Mouse (Mus musculus) left cerebral cortex, postnatal 14 days (tissue): ENCODE measurements around the gene P2rx2. TPM values are rescaled to one million over a fixed set of nuclear protein-coding genes. Genes with fewer than 3 reads are reported as not detected.

Source experiments
- DNase-seq, 2 experiments: peaks; one replicate each; pipeline ENCODE4 v3.0.0; 2021 to 2022; ENCODE audit warnings: low spot score in 2 of 2, mixed read lengths in 1 of 2
- intact Hi-C: fragments of 180-260 bp; cut with DNase I; formaldehyde crosslinking; loops from one replicate; pipeline ENCODE4 v1.15.1; 2025
- total RNA-seq, 2 experiments: library from RNA; stranded (reverse); gene quantifications; 2 replicates each; pipeline ENCODE4 v1.2.3; 2021

The P2rx2 gene
- total RNA-seq, 2 experiments from 2014 or later = 0.37 to 0.38 TPM

GRCm38 (mm10) chr5:110345553-110345952 lies 2.5 kb upstream of the P2rx2 start:
- intact Hi-C loops = no loop called here
- no peak for DNase-seq

DNA sequence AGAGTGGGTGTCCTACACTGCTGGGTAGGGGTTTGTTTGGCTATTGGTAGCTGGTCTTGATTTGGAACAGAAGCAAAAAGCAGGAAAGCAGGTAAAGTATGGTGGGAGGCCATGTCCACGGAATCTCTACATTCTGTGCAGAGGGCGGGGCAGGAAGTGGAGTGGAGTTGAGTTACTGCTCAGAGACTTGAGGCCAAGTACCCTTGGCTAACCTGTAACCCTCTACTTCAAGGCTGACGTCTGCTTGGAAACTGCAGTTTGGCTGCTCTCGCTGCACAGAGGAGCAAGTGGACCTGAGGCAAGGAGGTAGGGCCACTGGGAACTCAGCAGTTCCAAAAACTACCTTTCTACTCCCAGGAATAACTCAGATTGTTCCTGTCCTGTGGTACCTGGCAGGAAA lies 1.5 kb upstream of the P2rx2 start, which contains the start of gene Lrcol1:
Lrcol1 (plus strand) TSS at position 207 of the 400 bp plus-strand sequence.
- intact Hi-C loops = no loop called here
- no peak for DNase-seq

- intact Hi-C loops = no loop called here
- DNase-seq = no peak
These were observed 4.2 kb downstream of the P2rx2 start for GRCm38 (mm10) chr5:110338792-110339191.

GRCm38 (mm10) chr5:110330508-110330907 lies 12.5 kb downstream of the P2rx2 start:
- DNase-seq = no peak
- intact Hi-C loops = no loop called here

- DNase-seq = no peak
- intact Hi-C loops = no loop called here
These were observed 29.9 kb downstream of the P2rx2 start for GRCm38 (mm10) chr5:110313127-110313526.

GRCm38 (mm10) chr5:110308861-110309260 lies 34.2 kb downstream of the P2rx2 start:
- intact Hi-C loops = no loop called here
- DNase-seq = no peak

GRCm38 (mm10) chr5:110300591-110300990 lies 42.4 kb downstream of the P2rx2 start:
- no peak for DNase-seq
- intact Hi-C loops = no loop called here

- intact Hi-C loops = no loop called here
- no peak for DNase-seq
These were observed 46.4 kb downstream of the P2rx2 start for GRCm38 (mm10) chr5:110296637-110297036.

DNA sequence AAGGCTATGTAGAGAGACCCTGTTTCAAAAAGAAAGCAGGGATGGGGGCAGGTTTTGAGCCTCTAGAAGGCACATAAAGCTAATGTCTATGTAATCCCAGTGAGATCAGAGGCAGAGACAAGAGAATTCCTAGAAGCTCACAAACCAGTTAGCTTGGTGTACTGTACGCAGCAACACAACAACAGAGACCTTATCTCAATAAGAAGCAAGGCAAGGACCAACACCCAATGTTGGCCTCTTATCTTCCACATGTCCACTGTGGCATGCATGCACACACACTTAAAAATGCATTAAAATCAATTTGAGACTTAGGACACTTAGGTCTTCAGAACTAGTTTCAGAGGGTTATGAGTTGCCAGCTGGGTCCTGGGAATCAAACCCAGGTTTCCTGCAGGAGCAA lies 51.4 kb downstream of the P2rx2 start:
- intact Hi-C loops = no loop called here
- no peak for DNase-seq

Other genes starting within 250 kb of the P2rx2 start
- under 1 TPM; 0.42 to 0.53 TPM for gene Gm35315, start 248.8 kb downstream of the P2rx2 start, total RNA-seq
- 1 to 10 TPM; 8.6 to 8.7 TPM for gene Plcxd1, start 243.2 kb downstream of the P2rx2 start, total RNA-seq
- 10 to 100 TPM; 84.2 to 85.4 TPM for gene Gtpbp6, start 235.0 kb downstream of the P2rx2 start, total RNA-seq
- gene Zfp605, start 233.1 kb downstream of the P2rx2 start, total RNA-seq = 10 to 100 TPM; 15.7 to 17.3 TPM
- 10 to 100 TPM; 59.7 to 69.1 TPM for gene Chfr, start 207.4 kb downstream of the P2rx2 start, total RNA-seq
- 10 to 100 TPM; 38.5 to 44.6 TPM for gene Golga3, start 166.5 kb downstream of the P2rx2 start, total RNA-seq
- gene Ankle2, start 112.2 kb downstream of the P2rx2 start, total RNA-seq = 10 to 100 TPM; 28.7 to 29.5 TPM
- gene Pgam5, start 73.3 kb downstream of the P2rx2 start, total RNA-seq = 10 to 100 TPM; 63.9 to 71.6 TPM
- 1 to 10 TPM; 4.7 to 6.2 TPM for gene Pxmp2, start 57.0 kb downstream of the P2rx2 start, total RNA-seq
- 1 to 10 TPM; 1.3 to 2.5 TPM for gene Pole, start 56.9 kb downstream of the P2rx2 start, total RNA-seq
- not detected for gene Lrcol1, start 1.5 kb upstream of the P2rx2 start, total RNA-seq
- gene Fbrsl1, start 105.3 kb upstream of the P2rx2 start, total RNA-seq = 10 to 100 TPM; 75.8 to 81.9 TPM
- gene Galnt9, start 201.1 kb upstream of the P2rx2 start, total RNA-seq = 10 to 100 TPM; 83.1 to 88.7 TPM